Comparison of ENCODE assay signal across 8 mouse cellular contexts in the genomic region with DNA sequence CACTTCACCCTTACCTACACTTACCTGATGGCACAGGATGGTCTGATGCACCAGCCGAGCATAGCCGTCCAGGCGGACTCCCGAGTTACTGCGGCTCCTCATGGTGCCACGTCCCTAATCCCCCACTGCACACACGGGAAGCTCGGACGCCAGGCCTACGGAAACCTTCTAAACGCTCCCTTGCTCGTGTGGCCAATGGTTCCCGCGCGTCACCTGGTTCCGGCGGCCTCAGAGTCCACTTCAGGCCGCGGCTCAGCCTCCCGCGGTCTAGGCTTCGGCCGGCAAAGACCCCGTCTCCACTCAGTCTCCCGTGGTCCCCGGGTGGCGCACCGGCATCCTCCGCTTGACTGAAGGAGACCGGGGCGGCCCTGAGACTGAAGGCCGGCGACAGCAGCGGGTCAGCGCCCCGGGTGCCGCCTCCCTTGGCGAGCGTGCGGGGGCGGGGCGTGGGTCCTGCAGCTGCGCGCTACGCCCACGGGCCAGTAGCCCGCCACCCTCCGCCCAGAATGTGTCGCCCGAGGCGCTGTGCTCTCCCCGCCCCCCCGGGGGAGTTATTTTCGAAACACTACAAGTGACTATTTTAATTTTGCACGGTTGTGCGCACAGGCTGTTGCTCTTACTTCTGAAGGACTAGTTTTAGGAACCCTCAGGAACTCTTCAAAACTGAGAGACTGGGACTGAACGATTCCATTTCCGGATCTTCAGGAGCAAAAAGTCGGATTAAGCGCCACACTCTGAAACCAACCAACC. TPM values are rescaled to one million over a fixed set of nuclear protein-coding genes. Genes with fewer than 3 reads are reported as not detected.
DNase-seq lines count a peak whose midpoint lies in the region; ATAC-seq lines count a peak whose summit lies in the region.

Gene Phka1 (minus strand): TSS at position 424 of the 750 bp plus-strand sequence.

- no peaks in the 10 kb centered on the region for H3K9me3 ChIP-seq in heart, embryonic 14.5 days (ENCODE audit: control insufficient read depth, low read length)
- no peaks in the 10 kb centered on the region for H3K9me3 ChIP-seq in liver, embryonic 13.5 days (replicated peaks)
- no peaks in the 10 kb centered on the region for H3K9me3 ChIP-seq in stomach, embryonic 15.5 days

- peak within 1 kb of the TSS; percentile 100 for H3K4me3 ChIP-seq in brown adipose tissue, adult 24 weeks (ENCODE audit: insufficient read depth, low read depth, low read length)
- peak within 1 kb of the TSS; percentile 49 to 55 for H3K4me3 ChIP-seq in heart, embryonic 14.5 days (ENCODE audit: control insufficient read depth in 1 of 2, insufficient read depth in 1 of 2, low read depth in 1 of 2, low read length in 2 of 2)
- peak within 1 kb of the TSS; percentile 59 for H3K4me3 ChIP-seq in liver, embryonic 13.5 days (replicated peaks)
- peak within 1 kb of the TSS; percentile 54 for H3K4me3 ChIP-seq in stomach, embryonic 15.5 days (replicated peaks)

- peak; percentile 85 for DNase-seq in A20 (ENCODE audit: low read depth, low spot score)
- DNase-seq in fibroblast of lung, adult 2 months (ENCODE audit: low read depth) = peak; percentile 19
- peak; percentile 87 to 91 for DNase-seq in kidney, postnatal 25 days
- DNase-seq in liver, embryonic 13.5 days = peak; percentile 53
- peak; percentile 37 for DNase-seq in neural tube, embryonic 10.5 days (ENCODE audit: extremely low spot score, low spot score)

- H3K9ac ChIP-seq in heart, embryonic 14.5 days (ENCODE audit: low read length) = peak within 1 kb of the TSS; percentile 69
- peak within 1 kb of the TSS; percentile 53 for H3K9ac ChIP-seq in liver, embryonic 13.5 days
- H3K9ac ChIP-seq in stomach, embryonic 15.5 days = peak within 1 kb of the TSS; percentile 32; the same call in 1 of the 2 replicates

- H3K27me3 ChIP-seq in heart, embryonic 14.5 days (ENCODE audit: control insufficient read depth, insufficient read depth, low read length) = no peaks in the 10 kb centered on the region
- H3K27me3 ChIP-seq in liver, embryonic 13.5 days = peaks cover 26% of the 10 kb centered on the region
- H3K27me3 ChIP-seq in stomach, embryonic 15.5 days (replicated peaks) = 0 out of 2 replicates have a peak, but pooled peaks cover 7% of the 10 kb centered on the region

- H3K36me3 ChIP-seq in heart, embryonic 14.5 days (ENCODE audit: control insufficient read depth, insufficient read depth, low read length) = no peaks in the 10 kb centered on the region
- H3K36me3 ChIP-seq in liver, embryonic 13.5 days = no peaks in the 10 kb centered on the region
- H3K36me3 ChIP-seq in stomach, embryonic 15.5 days = no peaks in the 10 kb centered on the region

- H3K4me2 ChIP-seq in heart, embryonic 14.5 days (ENCODE audit: low read length) = peak within 1 kb of the TSS; percentile 72
- peak within 1 kb of the TSS; percentile 67 for H3K4me2 ChIP-seq in liver, embryonic 13.5 days
- peak within 1 kb of the TSS; percentile 55 for H3K4me2 ChIP-seq in stomach, embryonic 15.5 days

- peaks cover 3% of the 10 kb centered on the region; the same call in 1 of the 2 replicates for H3K4me1 ChIP-seq in brown adipose tissue, adult 24 weeks (ENCODE audit: control insufficient read depth, insufficient read depth, insufficient read length, low read length)
- H3K4me1 ChIP-seq in heart, embryonic 14.5 days (ENCODE audit: control insufficient read depth in 2 of 2, insufficient read depth in 2 of 2, low read length in 2 of 2) = peaks cover 0 to 5% of the 10 kb centered on the region in 2 experiments; a peak in 1 of 4 replicates
- no peaks in the 10 kb centered on the region for H3K4me1 ChIP-seq in liver, embryonic 13.5 days (replicated peaks)
- no peaks in the 10 kb centered on the region for H3K4me1 ChIP-seq in stomach, embryonic 15.5 days

- WGBS in heart, embryonic 14.5 days = 22% methylated on average over 60 of the region's 60 CpGs
- WGBS in liver, embryonic 13.5 days (ENCODE audit: insufficient replicate concordance) = 19% methylated on average over 60 of the region's 60 CpGs
- WGBS in stomach, embryonic 15.5 days = 20% methylated on average over 58 of the region's 60 CpGs

- H3K27ac ChIP-seq in brown adipose tissue, adult 24 weeks (replicated peaks; ENCODE audit: low read depth, low read length) = peak within 1 kb of the TSS; percentile 63
- peak within 1 kb of the TSS; percentile 61 to 65 for H3K27ac ChIP-seq in heart, embryonic 14.5 days (replicated peaks in 1 of 2; ENCODE audit: control insufficient read depth in 1 of 2, insufficient read depth in 1 of 2, low read depth in 2 of 2, low read length in 2 of 2)
- H3K27ac ChIP-seq in liver, embryonic 13.5 days = no peak within 1 kb of the TSS
- no peak within 1 kb of the TSS for H3K27ac ChIP-seq in stomach, embryonic 15.5 days

- peak; percentile 84 for ATAC-seq in heart, embryonic 14.5 days (ENCODE audit: insufficient number of reproducible peaks, insufficient read depth, low FRiP score, low read depth)
- ATAC-seq in liver, embryonic 13.5 days (ENCODE audit: low read depth) = peak; percentile 84
- peak; percentile 89 for ATAC-seq in stomach, embryonic 15.5 days (ENCODE audit: insufficient read depth, low FRiP score, low read depth)

RNA-seq across cellular contexts. Expression of gene Phka1, which starts in this region (rescaled TPM):
- 5.0 and 6.6 TPM in 2 replicates for polyA plus RNA-seq in brown adipose tissue, adult 24 weeks (2012; ENCODE audit: insufficient read depth, insufficient read length, missing spikeins)
- polyA plus RNA-seq in heart, embryonic 14.5 days (2014; fragmentation: Nextera tagmentation; extraction: Ambion mirVana) = 12.6 and 14.0 TPM in 2 replicates
- polyA plus RNA-seq in liver, embryonic 13.5 days (2015; fragmentation: Nextera tagmentation; extraction: Ambion mirVana) = 1.0 and 1.1 TPM in 2 replicates
- polyA plus RNA-seq in stomach, embryonic 15.5 days (2015; fragmentation: Nextera tagmentation; extraction: Ambion mirVana) = 6.2 and 6.7 TPM in 2 replicates

Comparison
In these comparisons a context has a peak if more than half of its experiments do, and no peak if none do; other contexts are left out.
1. DNase-seq: peak in every context shown above with its lines; median percentile 89 in kidney, postnatal 25 days; 85 in A20; 53 in liver, embryonic 13.5 days; 37 in neural tube, embryonic 10.5 days; 19 in fibroblast of lung, adult 2 months.
2. H3K27ac ChIP-seq: peak in brown adipose tissue, adult 24 weeks (single experiment) and heart, embryonic 14.5 days (2 of 2); none in liver, embryonic 13.5 days (single experiment) and stomach, embryonic 15.5 days (single experiment).
3. Peak in every context shown above with its lines, with median percentiles within 50 percentile points of each other: H3K4me3 ChIP-seq, ATAC-seq, H3K4me2 ChIP-seq and H3K9ac ChIP-seq.